Mouse (Mus musculus): Measurements from ENCODE around the gene Atp8b4.

GRCm38 (mm10) chr2:126343026-126343593 is 157.4 kb downstream of the Atp8b4 start:
- no peak for TF ChIP-seq POLR2A (IDR thresholded peaks at IDR 0.05; ENCODE audit: insufficient read depth, low read depth, low read length)
- no peak for TF ChIP-seq CTCF (IDR thresholded peaks at IDR 0.05; ENCODE audit: insufficient read depth, low read depth, low read length)
